Mouse (Mus musculus): Measurements from ENCODE around the gene Xpo5.

Gene Xpo5

DNA sequence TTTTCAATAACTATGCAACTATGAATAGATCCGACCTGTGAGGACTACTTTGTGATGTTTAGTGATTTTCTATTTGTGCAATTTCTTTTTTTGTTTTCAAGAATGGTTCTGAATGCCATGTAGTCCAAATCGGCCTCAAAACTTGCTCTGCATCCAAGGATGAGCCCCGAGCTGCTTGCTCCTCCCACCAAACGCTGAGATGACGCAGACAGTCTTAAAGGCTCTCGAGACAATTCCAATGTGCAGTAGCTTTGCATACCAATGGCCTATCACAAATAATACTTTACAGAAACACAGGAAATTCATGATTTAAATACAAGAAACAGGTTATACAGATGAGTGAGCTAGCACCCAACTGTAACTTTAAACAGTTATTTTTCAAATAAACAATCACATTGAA lies 1.4 kb upstream of the Xpo5 start:
- no peak for DNase-seq (ENCODE audit: low spot score in 2 of 2)

DNA sequence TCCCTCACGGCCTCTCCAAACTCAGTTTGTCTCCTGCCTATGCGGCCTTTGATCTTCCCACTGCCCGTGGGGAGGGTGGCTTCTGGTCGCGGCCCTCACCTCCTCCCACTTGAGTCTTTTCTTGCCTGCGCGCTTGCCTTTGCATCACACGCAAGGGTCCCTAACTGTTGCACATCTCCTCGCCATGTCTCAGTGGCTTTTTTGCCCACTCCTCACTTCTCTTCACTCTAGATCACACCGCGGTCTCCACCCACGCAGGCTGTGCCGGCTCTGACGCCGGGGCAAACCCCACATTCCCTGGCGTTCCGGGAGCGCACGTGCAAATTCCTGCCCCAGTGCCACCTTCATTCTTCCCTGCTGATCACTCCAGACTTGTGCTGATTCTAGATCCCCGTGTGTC lies 496 bp downstream of the Xpo5 start:
- DNase-seq (ENCODE audit: low spot score in 2 of 2): peak in 1 of 2 experiments; percentile 5

DNA sequence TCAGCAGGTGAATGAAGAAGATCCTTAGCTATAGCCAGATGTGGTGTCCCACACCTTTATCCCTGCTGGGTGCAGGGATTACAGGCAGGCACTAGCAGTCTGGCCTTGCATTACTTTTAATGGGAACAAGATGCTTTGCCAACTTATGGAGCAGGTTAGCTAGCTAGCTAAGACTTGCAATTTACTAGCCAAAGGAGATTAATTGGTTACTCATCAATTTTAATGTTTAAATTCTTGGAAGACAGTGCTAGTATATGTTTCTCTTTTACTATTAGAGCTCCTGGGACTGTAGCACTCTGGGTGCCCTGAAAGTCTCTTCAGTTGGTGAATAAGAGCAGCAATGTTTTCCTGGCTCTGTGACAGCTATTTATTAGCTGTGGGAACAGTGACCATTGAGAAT lies 4.1 kb downstream of the Xpo5 start:
- no peak for DNase-seq (ENCODE audit: low spot score in 2 of 2)

DNA sequence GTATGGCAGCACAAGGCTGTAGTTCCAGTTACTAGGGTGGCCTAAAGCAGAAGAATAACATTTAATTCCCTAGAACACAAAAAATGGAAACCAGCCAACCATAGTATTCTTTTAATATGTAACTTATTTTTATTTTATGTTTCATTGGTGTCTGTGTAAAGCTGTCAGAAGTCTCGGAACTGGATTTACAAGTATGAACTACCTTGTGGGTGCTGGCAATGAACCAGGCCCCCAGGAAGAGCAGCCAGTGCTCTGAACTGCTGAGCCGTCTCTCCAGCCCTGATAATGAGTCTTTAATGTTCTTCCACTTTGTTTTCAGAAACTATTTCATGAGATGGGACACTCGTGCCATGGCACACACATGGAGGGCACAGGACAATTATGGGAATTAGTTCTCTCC lies 8.0 kb downstream of the Xpo5 start:
- DNase-seq (ENCODE audit: low spot score in 2 of 2): no peak

DNA sequence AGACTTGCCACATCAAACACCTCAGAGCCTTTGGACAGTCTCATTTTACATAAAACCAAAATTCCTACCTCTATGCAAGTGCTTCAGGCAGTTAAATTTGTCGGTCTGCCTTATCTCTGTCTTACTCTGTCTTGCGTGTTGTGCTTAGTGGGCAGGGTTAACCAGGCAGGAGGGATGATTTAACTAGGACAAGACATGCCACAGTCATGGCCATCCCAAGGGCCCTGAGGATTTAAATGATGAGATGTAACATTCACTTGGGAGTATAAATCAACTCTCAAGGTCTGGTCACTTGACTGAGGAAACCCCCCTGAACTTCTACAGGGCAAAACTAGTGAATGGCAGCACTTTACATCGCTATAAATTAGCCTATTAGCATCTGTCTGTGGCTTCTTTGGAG lies 19.0 kb downstream of the Xpo5 start:
- DNase-seq (ENCODE audit: low spot score in 2 of 2): no peak

DNA sequence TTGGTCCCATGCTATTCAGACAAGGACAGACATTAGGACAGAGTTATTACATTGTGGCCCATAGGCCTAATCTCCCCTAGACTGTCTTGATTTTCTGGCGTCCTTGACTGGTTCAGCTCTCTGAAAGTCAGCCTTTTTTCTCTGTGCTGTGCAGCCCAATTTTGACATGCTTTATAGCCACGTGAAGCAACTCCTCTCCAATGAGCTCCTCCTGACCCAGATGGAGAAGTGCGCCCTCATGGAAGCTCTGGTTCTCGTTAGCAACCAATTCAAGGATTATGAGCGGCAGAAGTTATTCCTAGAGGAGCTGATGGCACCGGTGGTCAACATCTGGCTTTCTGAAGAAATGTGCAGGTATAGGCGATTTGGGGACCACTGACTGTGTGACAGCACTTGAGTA lies 25.0 kb downstream of the Xpo5 start:
- no peak for DNase-seq (ENCODE audit: low spot score in 2 of 2)

DNA sequence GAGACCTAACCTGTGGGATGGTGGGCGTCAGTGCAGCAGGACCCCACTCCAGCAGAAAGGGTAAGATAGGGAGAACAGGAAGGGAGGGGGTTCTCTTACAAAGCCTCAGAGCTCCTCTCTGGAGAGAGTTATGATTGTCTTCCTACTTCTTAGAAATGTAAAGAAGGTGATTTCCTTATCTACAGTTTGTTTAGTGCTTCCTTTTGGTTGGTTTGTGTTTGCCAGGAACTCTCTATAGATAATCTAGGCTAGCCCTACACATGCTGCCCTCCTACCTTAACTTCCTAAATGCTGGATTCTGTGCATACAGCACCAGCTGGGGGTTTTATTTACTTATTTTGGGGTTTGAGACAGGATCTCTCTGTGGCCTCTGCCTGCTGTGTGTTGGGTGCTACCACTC lies 33.5 kb downstream of the Xpo5 start:
- DNase-seq (ENCODE audit: low spot score in 2 of 2): no peak

DNA sequence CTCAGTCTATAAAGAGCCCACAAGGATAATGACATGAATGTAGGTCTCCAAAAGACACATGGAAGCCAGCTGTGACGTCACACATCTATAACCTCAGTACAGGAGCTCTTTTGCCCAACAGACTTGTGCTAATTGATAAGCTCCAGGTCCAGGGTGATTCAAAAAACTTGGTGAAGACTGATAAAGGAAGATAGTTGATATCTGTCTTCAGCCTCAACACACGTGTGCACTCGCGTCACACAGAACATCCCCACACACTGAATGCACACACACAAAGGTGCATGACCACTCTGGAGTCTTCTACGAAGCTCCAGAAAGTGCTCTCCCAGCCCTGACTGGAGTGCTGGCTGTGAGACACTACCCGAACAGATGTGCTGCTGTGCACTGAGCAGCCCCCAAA lies 34.5 kb downstream of the Xpo5 start:
- no peak for DNase-seq (ENCODE audit: low spot score in 2 of 2)

DNA sequence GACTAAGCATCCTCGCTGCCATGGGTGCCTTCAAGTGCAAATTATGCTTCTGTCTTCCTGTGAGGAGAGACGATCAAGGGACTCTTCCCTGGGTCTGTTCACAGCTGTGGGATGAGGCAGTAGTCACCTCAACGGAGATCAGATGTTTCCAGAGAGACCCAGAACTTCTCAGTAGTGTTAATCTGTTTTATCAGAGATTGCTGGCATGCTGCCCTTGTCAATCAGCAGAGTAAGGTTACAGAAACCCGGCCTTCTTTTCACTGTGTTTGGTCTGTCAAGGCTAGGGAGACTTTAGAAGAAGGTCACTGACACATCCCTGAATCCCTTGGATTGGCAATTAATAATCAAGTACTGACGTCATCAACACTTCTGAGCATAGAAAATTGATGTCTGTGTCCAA lies 34.9 kb downstream of the Xpo5 start:
- no peak for DNase-seq (ENCODE audit: low spot score in 2 of 2)

DNA sequence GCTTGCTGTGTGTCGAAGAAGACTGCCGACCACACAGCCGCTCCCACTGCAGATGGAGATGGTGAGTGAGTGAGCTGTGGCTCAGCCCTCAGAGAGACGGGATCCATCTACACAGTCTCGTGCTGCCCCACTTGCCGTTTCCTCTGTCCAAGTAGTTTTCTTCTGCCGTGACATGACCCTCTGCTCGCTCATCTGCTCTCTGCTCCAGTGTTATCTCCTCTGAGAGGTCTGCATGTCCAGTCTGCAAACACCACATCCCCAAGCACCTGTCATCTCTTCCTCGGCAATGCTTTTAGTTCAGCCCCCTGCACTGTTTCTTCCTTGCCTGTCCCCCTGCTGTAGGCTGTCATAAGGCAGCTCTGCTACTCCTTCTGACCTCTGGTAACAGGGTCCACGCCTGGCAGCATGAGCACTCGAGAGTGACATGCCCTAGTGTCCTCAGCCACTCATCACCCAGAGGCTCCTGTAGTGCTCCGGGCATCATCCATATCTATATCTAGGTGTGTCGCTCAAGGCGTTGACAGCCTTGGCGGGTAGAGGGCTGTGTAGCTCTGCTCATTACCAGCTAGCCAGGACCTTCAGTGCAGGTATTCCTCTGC lies 37.0 kb downstream of the Xpo5 start:
- DNase-seq (ENCODE audit: low spot score in 2 of 2): no peak

DNA sequence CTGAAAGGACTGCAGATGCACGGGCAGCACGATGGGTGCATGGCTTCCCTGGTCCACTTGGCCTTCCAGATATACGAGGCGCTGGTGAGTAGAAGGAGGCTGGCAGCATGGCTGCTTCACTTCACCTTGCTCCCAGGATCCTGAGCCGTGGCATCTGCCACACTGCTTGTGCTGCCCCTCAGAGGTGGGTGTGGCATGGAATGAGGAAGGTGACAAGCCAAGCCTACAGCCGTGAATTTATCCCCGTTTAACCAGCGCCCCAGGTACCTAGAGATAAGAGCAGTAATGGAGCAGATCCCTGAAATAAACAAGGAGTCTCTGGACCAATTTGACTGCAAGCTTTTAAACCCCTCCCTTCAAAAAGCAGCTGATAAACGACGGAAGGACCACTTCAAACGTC lies 38.9 kb downstream of the Xpo5 start:
- DNase-seq (ENCODE audit: low spot score in 2 of 2): no peak

DNA sequence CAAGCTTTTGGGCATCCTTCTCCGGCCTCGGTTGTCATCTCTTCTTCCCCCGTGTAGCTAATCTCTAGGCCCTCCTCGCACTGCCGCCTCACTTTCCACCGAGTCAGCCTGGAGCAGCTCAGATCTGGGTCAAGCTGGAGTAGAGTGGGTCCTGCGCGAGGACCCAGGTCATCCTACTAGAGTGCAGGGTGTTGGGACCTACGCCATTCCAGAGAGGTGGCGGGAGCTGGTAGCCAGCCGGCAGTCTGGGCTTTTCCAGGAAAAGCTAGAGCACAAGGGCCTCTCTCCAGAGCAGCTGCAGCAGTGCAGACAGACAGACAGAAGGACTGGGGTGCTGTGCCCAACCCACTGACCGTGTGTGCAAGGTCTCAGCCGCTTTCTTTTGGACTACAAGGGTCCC lies 39.7 kb downstream of the Xpo5 start:
- no peak for DNase-seq (ENCODE audit: low spot score in 2 of 2)

DNA sequence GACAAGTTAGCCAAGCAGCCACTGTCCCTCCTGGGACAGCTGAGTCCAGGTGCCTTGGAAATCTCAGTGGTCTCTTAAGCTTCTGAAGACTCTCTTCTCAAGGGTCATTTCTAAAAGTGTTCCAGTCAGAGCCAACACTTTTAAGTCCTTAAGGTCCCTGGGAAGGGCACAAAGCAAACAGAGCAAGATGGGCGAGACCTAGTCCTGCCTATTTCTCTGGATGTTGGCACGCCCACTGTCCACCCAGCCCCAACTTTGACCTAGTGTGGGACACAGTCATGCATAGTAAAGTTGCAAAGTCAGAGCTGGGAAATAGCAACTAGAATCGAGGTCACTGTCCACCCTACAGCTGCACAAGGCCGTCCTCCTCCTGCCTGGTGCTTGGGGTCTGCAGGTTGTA lies 40.4 kb downstream of the Xpo5 start:
- DNase-seq (ENCODE audit: low spot score in 2 of 2): no peak

DNA sequence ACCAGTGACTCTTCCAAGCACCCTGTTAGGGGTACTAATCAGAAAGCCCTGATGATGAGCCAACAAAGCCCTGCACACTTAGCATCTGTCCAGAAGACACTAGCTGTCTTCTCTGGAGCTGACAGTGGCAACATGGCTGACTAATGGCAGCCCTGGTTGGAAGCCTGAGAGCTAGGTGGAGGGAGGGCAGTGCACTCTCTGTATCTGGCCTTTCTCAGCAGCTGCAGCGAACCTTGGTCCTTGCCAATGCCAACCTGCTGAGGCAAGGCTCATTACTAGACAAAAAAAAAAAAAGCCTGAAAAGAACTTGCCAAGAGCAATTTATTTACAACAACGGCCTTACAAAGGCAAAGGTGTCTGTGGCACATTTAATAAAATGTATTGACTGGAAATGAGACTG lies 41.0 kb downstream of the Xpo5 start:
- no peak for DNase-seq (ENCODE audit: low spot score in 2 of 2)

DNA sequence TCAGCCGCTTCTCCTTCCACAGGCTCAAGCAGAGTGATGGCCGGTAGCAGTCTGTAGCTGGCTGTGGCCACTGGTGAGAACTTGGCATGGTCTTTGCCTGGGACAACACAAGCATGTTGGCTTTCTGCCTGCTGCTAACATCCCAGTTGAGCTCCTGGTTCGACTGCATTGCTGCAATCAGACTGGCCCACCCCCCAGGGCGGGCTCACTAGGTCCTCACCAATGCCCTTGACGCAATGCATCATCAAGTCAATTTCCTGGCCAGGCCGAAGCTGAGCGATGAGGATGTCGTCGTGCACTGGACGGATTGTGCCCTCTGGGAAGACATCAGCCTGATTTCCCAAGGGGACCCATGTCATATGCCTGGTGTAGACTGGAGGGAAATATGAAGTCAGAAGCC lies 42.0 kb downstream of the Xpo5 start:
- DNase-seq (ENCODE audit: low spot score in 2 of 2): no peak

DNA sequence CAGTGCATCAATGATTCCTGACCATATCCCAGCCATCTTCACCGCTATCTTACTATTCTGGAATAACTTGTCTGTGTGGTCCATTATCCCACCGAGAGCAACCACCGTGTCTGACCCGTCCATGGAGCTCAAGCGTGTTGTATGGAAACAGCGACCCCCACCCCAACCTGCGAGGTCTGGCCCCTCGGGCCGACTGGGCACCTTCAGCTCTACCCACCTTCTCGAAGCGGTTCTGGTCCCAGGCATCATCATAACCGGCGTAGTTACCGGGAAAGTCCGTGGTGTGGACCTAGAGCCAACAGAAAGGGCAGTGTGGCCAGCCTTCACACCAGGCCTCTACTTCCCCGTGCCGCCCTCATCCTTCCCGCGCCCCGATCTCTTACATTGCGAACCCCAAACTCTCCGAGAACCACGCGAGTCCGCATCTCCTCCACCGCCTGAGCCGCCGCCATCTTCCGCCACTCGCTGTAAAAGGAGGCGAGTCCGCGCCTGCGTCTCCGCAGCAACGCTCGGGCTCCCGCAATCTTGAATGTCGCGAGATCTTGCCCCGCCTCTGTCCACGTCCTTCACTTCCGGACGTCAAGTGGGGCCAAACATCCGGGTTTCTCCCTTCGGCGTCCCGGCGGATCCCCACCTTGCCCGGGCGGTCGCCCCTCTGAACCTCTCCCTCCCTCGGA lies 45.1 kb downstream of the Xpo5 start, which contains the start of the genes Polr1c and Yipf3:
Gene Polr1c (minus strand): TSS at position 543 of the 677 bp plus-strand sequence.
Gene Yipf3 (plus strand): TSS at position 569 of the 677 bp plus-strand sequence.
- DNase-seq (ENCODE audit: low spot score in 2 of 2): peak; percentile 92 to 94

DNA sequence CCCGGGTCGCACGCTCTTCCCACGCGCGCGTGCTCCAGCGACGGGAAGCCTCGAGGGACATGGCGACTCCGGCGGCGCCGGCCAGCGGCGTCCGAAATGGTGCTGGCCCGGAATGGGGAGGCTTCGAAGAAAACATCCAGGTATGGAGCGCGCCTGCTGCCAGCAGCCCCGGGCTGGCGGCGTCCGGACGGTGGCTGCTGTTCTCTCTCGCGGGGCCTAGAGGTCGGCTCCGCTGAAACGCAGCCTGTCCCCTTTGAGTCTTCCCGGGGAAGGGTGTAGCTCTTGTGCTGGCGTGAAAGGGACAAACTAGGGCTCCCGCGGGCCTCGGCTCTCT lies 45.6 kb downstream of the Xpo5 start:
- no peak for DNase-seq (ENCODE audit: low spot score in 2 of 2)

DNA sequence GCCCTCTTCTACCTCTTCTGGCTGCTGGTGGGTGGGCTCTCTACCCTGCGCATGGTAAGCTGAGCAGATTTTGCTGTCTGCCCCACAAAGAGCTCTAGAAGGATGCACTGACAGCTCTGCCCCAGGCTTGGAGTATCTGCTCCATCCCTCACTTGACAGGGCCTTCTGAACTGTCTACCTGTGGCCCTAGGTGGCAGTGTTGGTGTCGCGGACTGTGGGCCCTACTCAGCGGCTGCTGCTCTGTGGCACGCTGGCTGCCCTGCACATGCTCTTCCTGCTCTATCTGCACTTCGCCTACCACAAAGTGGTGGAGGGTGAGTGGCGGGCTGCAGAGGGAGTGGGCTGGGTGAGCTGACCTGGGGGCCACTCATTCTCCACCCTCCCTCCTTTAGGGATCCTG lies 48.6 kb downstream of the Xpo5 start:
- no peak for DNase-seq (ENCODE audit: low spot score in 2 of 2)

DNA sequence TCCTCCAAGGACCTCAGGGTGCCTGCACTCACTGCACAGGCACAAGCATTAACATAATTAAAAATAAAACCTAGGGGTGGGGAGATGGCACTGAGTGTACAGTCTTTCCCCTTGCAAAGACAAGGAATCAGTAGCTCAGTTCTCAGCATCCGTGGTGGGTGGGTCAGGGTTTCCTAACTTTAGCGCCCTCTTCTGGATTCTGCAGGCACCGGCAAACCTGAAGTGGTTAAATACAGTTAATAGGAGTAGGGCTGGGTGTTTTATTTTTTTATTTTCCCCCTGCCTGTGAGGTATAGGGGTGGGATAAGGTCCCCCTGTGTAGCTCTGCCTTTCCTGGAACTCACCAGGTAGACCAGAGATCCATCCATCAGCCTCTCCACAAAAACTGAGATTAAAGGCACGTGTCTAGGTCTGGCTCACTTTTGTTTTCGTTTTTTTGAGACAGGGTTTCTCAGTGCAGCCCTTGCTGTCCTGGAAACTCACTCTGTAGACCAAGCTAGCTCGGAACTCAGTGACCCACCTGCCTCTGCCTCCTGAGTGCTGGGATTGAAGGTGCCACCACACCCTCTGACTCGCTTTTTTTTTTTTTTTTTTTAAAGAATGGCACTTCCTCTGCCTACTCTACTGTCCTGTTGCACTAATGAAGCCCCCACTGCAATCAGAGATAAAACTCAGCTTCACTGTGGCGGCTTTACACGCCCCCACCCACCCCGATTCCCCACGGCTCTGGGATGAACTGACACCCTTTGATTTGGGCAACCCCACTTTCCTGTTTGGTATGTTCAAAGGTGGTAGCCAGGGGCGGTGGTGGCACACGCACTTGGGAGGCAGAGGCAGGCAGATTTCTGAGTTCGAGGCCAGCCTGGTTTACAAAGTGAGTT lies 50.2 kb downstream of the Xpo5 start:
- no peak for DNase-seq (ENCODE audit: low spot score in 2 of 2)

DNA sequence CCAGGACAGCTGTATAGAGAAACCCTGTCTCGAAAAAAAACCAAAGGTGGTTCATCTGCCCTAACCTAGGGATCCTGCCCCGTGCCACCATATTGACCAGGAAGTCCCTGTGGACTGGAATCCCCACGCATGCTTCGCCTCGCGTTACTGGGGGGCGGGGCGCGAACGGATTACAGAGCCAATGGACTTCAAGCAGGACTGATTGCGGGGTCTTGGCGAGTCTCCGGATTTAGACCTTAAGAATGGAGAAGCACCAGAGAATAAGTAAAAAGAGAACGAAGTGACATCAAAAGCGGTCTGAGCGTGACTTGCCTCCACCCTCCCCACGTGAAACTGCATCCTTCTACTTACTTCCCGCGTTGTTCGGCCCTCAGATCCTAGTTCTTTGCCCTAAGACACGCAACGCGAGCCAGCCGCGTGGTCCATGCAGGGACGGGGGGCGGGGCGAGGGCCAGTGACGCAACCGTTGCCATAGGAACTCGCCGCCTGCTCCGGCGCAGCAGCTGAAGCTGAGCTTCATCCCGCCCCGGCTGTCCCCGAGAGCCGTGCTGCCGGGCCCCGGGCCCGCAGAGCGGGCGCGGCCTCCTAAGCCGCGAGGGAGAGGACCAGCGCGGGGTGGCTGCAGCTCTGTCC lies 51.0 kb downstream of the Xpo5 start, which contains the start of gene Lrrc73:
Gene Lrrc73 (plus strand): TSS at position 80 of the 633 bp plus-strand sequence.
- peak; percentile 86 to 87 for DNase-seq (ENCODE audit: low spot score in 2 of 2)

DNA sequence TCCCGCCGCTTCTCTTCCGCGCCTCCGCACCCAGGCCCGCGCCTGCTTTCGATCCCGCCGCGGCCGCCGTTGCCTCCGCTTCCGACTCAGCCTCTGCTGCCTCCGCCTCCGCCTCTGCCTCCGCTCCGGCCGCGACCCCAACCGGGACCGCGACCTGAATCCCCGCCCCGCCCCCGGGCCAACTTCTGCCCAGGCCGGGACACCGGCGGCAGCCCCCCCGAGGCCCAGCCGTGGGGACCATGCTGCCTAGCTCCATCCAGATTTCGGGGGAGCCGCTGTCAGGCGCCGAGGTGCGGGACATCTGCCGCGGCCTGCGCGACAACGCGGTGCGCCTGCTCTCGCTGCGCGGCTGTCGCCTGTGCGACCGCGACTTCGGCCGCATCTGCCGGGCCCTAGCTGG lies 51.5 kb downstream of the Xpo5 start:
- no peak for DNase-seq (ENCODE audit: low spot score in 2 of 2)

DNA sequence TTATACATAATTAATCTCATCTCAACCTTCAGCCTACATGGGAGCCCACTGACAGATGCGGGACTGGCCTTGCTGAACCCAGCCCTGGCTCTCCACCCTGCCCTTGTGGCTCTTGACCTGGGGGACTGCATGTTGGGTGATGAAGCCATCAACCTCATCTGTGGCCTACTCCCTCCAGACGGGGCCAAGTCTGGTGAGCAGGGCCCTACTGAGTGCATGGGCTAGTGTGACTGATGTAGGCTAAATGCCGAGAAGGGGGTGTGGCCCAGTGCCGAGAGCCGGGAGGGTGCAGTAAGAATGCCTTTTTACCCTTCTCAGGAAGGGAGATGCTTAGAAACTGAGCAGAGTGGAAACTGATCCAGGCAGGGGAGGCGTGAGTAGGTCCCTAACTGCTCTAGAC lies 52.6 kb downstream of the Xpo5 start:
- no peak for DNase-seq (ENCODE audit: low spot score in 2 of 2)
